Mouse (Mus musculus) B cell, adult 2 months (primary cell): ENCODE results near the gene Mybpc1.
A peak's percentile ranks its signal among the peaks of the same experiment; 100 is the strongest.

Experiments
- DNase-seq, 2 experiments: peaks; one replicate each; pipeline ENCODE4 v3.0.0; 2022

The Mybpc1 gene

DNA sequence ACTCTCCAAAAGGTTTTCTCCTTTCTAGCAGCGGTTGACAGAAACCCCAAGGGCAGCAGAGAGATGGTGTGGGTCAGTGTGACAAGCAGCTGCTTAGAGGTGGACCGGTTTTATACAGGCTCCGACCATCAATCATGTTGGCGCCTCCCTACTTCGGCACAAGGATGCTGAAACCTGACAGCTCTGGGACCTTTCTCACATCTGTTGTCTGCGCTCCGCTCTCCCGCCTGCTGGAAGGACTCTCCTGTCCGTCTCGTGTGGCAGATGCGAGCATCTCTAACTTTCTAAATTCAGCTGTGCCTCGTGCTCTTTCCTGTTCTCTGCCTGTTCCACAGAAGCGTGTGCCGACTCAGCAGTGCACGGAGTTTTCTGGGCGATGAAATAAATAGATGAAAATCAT is at the start of gene Mybpc1:
Mybpc1 (minus strand) TSS at position 210 of the 400 bp plus-strand sequence.
- no peak for DNase-seq

DNA sequence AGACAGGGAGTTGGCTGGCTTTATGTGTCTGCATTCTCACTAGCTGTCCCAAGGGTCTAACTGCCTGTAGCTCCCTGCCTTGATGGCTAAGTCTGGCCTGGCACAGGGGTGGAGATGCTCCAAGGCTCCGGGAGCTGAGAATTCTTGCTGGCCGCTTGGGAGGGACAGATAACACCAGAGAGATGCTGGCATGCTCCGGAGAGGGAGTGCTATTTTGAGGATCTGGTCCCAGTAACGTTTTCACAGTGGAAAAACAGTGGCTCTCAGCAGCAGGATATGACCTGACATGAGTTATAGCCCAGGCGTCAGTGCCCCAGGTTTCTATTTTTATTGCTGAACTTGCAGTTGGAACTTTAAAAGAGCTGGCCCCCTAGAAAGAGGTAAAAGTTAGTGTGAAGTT is 40.5 kb upstream of the Mybpc1 start:
- DNase-seq: no peak

DNA sequence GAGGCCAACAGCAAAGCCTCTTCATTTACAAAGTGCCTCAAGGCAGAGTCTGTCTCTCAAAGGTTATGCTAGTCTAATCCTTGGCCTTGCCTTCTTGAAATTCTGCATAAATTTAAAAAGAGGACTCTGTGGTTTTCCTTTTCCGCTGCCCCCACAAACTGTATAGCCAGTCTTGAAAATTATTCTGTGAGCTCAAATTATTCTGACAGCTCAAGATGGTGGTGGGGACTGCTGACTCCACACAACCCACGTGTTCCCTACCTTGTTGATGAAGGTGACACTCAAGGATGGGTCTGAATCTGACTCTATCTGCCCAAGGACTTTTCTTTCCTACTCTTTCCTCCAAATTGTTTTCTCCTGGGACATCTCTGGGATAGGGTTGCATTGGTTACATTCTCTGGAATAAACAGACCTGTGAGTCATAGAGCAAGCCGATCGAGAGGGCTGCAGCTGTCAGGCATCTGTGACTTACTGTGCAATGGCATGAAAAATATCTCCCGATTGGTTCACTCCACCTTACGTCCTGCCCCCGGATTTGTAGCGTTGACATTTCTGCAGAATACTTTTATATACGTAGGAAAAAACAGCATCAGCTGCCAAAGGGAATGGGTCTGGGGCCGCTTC is 26.5 kb upstream of the Mybpc1 start:
- no peak for DNase-seq

DNA sequence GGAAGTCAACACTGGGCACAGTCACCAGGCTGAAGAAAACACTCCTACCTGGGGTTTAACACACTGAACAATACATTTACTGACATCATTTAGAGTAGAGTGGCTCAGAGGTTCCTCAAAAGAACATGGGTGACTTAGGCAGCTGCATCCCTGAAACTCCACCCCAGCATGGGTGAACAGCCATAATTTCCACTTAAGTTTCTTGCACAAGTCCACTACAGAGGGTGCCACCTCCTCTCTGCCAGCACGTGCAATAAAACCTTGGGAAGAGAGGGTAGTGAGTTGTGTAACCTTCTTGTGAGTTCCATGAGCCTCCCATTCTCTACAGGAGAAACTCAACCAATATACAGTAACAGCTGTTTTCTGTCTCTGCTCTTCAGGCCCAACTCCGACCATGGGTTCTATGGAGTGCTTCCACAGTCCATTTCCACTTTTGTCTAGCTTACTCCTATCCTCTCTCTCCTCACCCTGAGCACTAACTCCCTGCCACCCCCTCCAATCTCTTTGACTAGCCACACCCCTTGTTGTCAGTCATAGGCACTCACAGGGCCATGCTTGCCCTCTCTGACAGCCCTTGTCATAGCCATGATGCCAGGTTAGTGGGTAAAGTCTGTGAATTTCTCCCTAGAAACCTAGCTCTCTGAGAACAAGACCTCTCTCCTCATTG is 25.8 kb upstream of the Mybpc1 start:
- DNase-seq: no peak

DNA sequence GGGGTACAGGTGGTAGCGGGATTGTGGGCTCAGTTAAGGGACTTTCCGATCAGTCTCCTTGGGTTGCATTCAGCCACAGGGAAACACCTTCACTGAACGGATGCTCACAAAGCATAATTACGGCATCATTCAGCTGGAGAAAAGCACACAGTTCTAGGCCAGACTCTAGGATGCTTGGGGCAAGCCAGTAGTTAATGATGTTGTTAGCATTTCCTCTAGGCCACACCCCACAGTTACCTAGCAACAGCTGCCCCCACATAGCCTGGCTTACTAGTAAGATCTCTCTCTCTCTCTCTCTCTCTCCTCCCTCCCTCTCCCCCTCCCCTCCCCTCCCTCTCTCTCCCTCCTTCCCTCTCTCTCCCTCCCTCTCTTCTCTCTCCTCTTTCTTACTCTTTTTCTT is 22.1 kb upstream of the Mybpc1 start:
- DNase-seq: peak in 1 of 2 experiments; percentile 13

DNA sequence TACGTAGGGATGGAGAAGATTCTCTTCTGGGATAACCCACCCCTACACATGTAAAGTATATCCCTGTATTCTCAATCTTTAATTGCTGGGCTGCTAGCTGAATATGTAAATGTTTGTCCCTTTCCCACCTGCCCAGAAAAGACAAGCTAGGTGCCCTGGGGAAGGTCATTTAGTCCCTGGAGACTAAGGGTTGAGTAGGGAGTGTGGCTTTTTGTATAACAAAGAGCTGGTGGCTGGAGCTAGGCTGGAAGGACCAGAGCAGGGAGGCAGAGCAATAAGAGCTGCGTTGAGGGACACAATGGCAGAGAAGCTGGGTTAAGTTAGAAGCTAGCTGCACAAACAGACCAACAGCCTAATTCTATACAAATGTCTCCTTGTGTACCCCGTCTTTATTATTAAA is 21.2 kb upstream of the Mybpc1 start:
- no peak for DNase-seq

DNA sequence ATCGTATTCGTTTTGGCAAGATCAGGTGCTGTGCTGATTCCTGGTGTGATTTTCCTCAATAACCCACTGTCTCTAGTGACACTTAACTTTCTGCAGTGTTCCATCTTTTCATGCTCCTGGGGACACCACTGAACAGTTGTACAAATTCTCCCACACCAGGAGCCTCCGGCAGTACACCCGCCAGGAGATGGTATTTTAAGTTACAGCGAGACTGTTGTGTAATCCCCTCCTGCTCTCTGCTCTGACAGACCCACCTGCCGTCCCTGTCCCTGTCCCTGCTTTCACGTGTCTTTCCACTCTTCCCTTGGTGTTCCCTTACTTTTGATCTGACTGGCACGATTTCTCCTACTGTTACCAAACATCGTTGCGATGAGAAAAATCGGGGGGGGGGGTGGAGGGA is 19.3 kb upstream of the Mybpc1 start:
- no peak for DNase-seq

DNA sequence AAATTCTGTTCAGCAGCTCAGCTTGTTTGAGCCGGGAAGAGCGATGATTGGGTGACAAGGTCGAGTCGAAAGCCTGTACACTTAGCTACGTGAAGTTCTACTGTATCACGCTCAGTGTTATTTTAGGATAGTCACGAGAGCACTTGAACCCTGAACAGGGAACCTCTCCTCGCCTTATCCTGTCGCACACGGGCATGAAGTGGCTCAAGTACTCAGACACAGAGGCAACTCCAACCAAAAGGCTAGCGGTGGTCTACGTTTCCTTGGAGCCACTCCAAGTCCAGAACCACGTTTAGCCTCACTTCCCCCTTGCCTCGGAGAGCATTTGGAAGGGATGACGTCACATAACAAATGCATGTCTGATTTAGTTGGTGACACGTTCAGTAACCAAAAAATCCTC is 17.7 kb upstream of the Mybpc1 start:
- DNase-seq: peak in 1 of 2 experiments; percentile 11

DNA sequence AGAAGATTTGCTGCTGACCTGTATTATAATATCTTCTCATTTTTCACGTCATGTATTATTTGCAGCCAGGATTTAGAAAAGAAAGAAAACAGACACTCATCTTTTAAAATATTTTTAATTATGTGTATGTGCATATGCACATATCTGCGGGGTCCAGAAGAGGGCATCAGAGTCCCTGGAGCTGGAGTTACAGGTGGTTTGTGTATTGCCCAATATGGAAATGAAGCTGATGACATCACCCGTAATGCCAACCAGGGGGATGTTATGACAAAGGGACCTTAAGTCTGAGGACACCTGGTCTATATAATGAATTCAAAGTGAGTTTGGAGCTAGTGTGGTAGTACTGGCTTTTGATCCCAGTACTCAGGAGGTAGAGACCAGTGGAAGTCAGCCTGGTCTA is 15.9 kb upstream of the Mybpc1 start:
- DNase-seq: peak in 1 of 2 experiments; percentile 6

DNA sequence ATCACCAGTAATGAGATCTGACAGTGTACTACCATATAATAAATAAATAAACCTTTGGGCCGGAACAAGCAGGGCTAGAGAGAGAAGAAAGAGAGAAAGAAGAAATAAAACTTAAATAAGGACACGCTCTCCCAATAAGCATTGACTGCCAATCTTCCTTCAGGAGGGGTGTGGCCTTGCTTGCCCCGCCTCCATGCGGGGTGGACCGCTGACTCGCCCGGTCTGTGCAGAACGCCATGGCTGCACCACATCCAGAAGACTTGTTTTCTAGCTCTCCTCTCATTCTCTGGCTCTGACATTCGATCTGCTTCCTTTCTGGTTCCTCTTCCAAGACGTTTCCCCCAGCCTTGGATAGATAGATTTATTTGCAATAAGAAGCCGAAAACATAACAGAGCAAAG is 8.1 kb upstream of the Mybpc1 start:
- DNase-seq: no peak

DNA sequence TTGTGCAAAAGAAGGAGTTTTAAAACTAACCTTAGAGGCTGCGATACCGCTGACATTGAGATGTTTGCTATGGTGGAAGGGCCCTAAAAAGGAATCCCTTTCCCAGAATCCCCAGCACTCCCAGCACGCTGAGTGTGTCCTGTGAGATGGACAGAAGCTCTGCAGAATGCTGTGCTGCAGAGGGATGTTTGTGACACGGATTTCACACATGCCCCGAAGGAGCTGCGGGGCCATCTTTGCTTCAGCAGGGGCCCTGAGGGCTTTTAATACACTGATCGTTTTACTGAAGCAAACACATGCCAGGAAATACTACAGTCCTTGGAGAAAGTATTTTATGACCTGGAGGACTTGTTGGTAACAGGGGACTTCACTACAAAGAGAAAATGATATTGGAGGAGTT is 1.7 kb upstream of the Mybpc1 start:
- no peak for DNase-seq

DNA sequence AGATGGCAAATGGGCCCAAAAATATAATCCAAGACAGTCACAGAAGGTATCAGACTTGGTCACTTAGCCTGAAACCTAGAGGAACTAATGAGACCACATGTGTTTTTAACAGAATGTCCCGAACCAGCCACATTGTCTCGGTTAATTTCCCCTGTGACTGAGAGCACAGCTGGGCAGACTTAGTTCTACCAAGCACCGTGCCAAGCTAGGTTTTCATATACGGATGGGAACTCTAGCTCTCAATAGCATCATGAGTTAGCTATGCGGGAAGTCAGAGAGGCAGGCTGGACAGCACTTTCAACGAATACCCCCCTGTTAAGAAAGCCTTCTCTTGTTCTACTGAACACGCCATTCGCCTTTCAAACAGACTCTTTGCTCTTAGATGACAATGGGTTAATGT is 1.1 kb upstream of the Mybpc1 start:
- no peak for DNase-seq

DNA sequence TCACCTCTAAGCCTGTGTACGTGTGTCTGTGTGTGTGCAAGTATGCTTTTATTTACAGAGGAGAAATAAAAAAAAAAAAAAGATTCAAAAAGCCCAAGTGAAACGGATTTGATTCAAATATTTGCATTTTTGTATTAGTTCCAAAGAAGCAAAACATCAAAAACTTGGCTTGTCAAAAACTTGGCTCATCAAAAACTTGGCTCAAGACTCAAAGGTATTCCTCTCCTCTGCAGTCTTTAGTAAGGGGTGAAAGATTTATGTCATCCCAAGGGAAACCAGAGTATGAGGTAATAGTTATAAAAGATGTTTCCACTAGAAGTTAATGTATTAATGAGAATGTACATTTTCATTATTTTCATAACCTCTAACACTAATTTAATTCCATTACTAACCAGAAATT is 1.2 kb downstream of the Mybpc1 start:
- DNase-seq: no peak

DNA sequence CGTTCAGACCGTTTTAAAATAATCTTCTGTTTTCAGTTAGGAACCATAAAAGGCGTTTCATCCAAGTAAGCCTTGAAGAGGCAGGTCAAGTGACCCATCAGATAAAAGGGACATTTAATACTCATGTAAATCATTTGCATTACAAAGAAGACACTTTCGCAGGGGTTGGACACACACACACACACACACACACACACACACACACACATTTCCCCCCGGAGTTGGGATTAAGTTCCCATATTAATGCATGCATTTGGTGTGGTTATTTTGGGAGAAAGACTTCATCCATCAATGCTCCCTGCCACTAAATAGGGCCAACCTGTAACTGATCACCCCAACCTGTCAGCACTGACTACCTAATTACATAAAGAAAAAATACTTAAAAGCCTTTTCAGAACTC is 1.7 kb downstream of the Mybpc1 start:
- DNase-seq: no peak

DNA sequence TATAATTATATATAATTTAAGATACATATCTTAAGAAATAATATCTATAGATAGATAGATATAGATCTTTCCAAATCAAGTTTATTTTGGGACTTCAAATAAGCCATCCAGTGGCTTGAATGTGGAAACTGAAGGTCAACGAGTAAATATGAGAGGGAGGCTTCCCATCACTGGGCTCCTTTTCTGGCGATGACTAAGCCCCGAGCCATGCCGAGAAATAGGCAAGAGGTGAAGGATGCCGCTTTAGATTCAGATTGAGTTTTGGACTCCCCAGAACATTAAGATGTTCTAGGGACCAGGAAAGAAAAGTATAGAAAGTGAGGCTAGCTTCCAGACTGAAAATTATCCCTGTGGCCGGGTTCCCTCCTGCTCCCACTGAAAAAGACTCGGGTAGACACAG is 4.4 kb downstream of the Mybpc1 start:
- DNase-seq: no peak

DNA sequence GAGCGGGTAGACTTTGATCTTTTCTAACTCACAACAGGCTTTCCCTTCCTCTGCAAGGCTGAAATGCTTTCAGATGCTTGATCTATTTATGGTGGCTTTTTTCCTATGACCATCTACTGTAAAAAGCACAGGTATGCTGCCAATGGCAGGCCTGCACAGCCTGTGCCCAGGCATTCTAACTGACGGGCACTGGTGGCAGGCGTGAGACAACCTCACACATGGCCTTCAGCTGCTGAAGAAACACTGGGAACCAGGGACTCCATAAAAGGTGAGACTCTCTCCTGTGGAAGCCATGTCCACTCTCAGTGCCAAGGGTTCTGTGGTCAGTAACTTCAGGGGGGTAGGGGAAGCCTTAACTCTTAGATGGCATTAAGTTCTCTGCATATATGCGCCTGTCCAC is 12.6 kb downstream of the Mybpc1 start:
- DNase-seq: no peak

DNA sequence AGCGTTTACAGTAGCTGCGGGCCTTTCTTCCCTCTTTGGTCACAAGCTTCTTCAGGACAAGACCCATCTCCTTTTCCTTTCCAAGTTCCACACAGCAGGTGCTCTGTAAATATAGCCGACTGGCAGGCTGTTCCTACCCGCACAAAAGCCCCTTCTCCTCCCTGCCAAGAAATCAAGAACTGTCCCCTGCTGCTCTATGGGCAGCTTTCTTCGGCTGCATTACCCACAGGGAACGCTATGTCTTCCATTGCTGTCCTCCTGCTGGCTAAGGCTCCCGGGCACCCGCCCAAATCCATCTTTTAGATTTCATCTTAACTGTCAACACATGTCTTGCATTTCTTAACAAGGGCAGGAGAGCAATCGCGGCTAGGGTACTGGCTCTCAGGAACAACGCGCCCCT is 13.9 kb downstream of the Mybpc1 start:
- no peak for DNase-seq

DNA sequence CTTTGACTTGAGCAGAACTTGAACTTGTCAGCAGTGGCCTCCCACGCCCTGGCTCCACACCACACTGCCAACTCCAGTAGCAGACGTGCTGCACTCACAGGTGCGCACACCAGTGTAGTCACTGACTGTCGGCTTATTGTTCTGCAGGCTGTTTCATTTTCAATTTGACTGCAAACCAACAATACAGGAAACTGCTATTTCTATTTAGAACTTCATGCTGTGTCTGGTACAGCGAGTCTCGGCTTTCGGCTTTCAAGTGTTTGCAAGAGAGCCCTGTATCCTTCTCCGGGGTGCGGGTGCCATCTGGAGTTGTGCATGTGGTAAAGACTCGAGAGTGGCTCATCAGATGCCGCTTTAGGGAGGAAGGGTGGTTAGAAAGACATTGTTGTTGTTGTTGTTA is 20.5 kb downstream of the Mybpc1 start:
- peak; percentile 30 to 34 for DNase-seq

DNA sequence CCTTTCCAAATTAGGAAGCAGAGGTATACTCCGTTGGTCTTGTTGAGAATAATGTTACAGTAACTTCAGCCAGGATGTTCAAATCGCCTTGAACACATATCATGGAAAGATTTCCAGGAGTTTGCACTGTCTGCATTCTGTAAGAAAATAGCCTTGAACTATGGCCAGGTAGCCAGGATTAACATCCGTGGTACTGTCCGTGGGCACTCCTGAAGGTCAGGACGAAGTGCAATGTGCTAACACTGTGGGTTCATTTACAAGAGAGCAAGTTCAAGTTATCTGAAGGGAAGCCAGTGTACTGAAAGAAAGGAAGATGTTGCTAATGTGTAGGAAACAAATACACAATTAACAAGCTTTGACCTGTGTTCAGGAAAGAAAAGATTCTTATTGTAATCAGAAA is 24.2 kb downstream of the Mybpc1 start:
- DNase-seq: no peak

DNA sequence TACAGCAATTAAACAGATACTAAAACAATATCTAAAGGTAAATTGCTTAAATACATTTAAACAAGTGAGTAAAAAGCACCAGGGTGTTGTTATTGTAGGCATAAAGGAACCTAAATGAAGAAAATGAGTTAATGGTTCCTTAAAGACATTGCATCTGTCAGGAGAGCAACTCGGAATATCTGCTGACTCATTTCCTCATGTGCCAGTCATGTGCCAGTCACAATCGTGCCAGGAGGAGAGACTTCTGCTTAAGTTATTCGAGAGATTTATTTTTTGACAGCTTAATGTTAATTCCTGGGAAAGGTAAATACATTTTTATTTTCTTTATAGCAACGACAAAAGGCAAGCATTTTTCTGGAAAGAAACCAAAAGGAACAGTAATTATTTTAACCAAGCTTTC is 26.3 kb downstream of the Mybpc1 start:
- DNase-seq: no peak

DNA sequence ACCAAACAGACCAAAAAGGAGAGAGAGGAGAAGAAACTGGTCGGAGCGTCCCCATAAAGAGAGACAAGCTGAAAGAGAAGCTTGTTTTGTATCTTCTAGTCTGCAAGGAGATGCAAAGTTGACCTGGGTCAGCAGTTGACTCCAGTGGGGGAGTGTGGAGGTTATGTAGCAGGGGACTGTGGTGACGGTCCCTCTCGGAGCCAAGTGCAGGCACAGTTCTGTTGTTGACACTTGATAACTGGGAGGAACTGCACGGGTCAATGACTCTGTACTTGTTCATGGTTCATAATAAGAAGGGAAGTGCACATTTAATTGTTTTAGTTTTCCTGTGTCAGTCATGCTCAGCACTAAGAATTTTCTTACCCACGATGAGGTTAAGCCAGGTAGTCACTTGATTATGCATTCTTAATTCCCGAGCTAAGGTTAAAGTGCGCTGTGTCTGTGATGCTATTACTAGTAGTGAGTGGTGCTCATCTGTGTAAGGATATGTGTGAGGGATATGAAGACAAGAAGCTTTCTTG is 30.8 kb downstream of the Mybpc1 start:
- DNase-seq: peak; percentile 20 to 28

DNA sequence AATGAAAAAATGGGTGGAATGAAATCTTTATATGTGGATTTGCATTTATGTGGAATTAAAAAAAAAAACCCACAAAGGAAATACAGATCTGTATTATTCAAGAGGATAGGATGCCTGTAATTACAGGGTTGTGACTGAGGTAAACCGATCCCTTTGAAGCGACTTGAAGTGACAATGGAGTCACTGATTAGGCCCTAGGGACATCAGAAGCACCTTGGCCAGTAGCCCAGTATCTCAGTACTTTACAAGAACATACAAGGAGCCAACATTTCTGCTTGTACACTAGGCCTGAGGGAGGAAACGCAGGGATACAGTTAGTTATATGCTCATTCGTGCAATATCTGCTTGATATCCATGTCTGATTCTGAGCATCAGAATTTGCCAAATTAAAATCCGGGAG is 32.8 kb downstream of the Mybpc1 start:
- no peak for DNase-seq

DNA sequence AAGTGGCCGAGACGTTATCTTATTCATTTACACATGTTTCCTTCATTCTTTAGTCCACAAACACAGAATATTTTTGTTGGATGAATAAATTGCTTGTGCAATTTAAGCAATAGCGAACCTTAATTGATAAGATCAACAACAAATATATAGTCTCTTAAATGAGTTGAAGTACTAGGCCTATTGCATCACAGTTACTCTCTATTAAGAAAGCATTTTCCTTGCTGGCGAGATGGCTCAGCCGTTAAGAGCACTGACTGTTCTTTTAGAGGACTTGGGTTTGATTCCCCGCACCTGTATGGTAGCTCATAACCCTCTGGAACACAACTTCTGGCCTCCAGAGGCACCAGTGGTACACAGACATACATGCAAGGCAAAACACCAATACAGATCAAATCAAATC is 47.9 kb downstream of the Mybpc1 start:
- no peak for DNase-seq

DNA sequence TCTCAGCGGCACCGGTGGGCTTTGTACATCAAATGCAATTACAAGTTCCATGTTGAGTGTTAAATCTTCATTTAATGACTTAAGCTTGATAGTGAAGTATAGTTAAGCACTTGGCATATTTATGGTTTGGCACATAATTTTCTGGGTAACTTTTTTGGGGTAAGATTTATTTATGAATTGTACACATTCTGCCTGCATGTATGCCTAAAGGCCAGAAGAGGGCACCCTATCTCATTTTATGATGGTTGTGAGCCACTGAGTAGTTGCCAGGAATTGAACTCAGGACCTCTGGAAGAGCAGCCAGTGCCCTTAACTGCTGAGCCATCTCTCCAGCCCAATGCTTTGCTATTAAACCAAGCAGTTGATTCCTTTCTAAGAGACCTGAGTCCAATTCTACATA is 52.2 kb downstream of the Mybpc1 start:
- DNase-seq: no peak

DNA sequence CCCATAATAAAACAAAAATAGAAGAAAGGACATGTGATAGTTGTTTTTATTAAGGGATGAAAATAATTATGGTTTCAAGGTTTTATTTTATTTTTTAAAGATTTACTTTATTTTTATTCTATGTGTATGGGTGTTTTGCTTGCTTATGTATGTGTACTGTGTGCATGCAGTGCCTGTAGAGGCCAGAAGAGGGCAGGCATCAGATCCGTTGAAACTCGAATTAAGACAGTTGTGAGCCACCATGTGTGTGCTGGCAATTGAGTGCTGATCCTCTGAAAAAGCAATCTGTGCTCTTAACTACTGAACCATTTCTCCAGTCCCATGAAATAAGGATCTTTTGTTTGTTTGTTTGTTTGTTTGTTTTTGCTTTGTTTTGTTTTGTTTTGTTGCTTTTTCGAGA is 54.7 kb downstream of the Mybpc1 start:
- no peak for DNase-seq
